Mouse (Mus musculus): ENCODE results near the gene Lypd8.
"Not testable (repeated sequence)": the region's sequence is repeated elsewhere in the genome, so short reads cannot be mapped to it uniquely, and the experiment has no call there.

Gene Lypd8

DNA sequence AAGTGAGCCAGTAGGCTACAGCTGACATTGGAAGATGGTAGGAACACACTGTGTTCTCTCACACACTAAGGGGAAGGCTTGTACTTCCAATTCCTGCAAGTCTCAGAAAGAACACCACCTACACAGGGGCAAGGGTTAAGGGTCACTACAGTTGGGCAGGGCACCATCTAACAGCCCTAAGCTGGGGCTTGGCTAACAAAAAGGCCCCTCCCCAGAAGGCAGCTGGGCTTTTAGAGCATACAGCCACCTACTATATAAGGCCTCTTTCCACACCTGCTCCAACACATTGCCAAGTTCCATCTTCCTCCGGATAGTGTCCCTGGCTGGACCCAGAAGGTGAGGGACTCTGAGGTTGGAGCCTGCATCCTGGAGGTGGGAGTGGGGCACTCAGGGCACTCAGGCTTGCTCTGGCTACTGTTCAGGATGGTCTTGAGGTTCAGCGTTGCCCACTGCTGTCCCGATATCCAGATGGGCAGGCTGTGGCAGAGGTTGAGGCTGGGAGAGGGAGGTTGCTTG is at the start of gene Lypd8:
Gene Lypd8 (plus strand): TSS at position 281 of the 516 bp plus-strand sequence.
- no peak for DNase-seq

DNA sequence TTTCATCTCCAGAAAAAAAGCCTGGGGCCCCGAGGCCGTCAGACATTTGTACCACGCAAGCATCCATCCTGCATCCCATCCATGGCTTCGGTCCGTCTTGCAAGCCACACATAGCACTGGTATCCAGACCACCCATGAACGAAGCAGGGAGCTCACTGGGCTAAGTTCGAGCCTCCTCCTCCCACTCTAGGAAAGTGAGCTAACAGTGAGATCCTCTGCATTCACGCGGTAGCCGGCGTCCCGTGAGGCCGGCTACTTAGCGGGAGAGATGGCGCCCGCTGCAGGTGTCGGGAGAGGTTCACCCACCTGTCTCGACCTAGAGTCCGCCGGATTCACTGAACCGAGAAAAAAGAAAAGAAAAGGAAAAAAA is 49.0 kb upstream of the Lypd8 start:
- DNase-seq = no peak

DNA sequence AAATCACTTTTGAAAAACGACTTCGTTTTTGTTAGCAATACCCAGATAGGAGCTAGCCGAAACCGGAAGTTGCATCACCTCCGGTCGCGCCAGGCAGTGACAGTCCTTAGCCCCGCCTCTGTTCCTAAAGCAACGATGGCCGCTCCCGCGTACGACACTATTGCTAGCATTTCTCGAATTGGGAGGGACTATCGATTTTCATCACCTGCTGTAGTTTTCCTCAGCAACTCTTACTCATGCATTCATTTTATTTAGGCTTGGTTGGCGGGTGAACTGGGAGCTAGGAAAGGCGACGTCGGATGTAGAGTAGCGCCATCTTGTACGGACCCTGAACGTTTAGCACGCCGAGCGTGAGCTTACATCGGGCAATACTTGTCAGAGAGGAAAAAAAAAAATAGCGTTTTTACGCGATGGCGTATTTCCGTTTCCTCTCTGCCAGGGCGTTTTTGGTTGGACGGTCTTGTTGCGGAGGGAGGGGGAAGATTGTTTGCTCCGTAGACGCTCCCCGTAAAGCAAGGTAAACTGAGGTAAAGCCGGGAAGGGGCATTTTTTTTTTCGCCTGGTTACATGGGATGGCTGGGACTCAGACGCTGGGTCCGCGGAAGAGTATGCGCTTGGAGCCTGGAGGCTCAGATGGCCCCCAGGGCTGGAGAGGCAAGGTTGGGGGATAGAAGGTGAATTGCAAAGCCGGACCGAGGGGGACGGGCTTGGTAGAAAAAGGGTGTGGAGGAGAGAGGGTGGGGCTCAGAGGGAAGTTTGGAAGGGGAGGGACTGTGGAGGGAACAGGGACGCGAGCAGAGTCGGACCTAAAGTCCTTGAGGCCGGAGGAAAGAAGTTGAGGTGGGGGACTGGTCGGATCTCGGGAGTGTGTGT is 48.3 kb upstream of the Lypd8 start, which contains the start of the genes Zfp672 and Sh3bp5l:
Gene Zfp672 (minus strand): TSS at position 64 of the 873 bp plus-strand sequence.
Gene Sh3bp5l (plus strand): TSS at position 449 of the 873 bp plus-strand sequence.
- DNase-seq = peak; percentile 93

DNA sequence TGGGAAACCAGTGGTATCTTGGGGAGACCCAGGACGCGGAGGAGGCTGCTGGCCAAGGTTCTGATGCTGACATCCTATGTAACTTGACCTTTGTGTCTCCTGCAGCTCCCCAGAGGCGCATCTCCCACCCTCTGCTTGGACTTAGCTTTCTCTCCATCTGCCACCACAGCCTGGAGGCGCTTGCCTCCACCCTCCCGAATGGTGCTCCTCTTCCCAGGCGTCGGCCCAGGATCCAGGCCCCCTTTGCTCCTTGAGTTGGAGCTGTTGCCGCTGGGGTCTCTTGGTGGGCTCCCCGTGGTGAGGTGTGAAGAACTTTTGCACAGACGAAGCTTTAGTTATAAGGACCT is 47.7 kb upstream of the Lypd8 start:
- DNase-seq = no peak

DNA sequence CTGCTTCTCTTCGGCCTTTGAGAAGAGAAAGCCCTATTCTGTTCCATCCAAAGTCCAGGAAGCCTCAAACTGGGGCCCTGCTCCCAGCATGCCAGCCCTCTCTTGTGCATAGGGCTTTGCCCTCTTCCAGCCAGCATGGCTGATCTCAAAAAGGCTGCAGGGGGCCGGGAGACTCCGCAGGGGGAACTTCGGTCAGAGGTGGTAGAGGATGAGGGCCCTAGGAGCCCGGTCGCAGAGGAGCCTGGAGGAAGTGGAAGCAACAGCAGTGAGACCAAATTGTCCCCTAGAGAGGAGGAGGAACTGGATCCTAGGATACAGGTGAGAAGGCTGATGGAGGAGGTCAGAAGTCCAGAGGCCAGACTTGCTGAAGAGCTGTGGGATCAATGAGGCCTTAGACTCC is 47.3 kb upstream of the Lypd8 start:
- no peak for DNase-seq

DNA sequence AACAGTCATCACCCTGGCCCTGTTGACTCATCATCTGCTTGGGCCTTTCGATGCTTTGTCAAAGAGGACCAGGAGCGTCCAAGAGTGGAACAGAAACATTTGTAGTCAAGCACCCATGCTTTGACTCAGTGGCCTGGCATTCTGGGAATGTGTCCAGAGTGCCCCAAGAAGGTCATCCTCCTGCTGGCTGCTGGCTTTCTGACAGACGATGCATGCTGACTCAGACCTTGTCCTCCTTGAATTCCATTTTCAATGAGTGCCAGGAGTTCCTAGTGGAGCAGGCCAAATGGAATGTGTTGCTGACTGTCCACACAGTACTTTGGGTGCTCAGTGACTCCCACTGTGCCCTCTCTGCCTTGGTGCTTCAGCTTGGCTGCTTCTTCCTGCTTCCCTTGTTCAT is 44.1 kb upstream of the Lypd8 start:
- peak; percentile 75 for DNase-seq

DNA sequence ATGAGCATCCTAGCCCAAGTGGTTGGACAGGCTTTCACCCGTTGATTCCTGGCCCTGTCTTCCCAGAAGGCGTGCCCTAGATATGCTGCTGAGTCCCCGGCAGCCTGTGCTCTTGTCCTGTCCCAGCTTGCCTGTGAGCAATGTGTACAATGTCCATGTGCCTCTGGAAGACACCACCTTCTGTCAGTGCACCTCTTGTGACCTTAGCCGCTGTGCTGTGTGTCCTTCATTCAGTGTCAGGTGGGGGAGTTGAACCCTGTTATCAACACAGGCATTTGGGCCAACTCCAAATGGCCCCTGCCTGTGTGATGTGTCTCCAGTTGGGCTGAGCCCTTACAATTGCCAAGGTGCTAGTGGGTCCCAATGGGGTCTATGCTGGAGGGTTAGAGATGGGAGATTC is 32.1 kb upstream of the Lypd8 start:
- DNase-seq = no peak

DNA sequence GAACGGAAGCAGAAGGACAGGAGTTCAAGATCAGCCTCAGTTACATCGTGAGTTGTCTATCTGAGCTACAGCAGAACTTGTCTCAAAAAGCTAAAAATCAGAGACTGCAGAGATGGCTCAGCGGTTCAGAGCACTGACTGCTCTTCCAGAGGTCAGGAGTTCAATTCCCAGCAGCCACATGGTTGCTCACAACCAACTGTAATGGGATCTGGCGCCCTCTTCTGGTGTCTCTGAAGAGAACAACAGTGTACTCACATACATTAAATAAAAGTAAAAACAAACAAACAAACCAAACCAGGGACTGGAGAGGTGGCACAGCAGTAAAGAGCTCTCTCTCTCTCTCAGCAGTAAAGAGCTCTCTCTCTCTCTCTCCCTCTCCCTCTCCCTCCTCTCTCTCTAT is 28.2 kb upstream of the Lypd8 start:
- DNase-seq = no peak

DNA sequence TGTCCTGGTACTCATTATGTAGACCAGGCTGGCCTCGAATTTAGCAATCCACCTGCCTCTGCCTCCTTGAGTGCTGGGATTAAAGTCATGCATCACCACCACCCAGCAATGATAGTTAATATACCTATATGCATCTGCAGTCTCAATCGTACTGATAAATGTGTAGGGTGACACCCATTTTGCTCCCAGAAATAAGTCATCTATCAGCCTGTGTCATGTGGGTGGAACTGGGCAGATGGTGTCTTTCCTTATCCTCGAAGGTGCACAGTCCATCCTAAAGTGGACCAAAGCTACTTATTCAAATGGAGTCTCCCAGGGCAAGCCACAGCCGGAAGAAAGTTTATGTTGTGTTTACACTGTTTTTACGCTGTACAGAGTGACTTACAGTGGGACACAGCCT is 27.7 kb upstream of the Lypd8 start:
- no peak for DNase-seq

DNA sequence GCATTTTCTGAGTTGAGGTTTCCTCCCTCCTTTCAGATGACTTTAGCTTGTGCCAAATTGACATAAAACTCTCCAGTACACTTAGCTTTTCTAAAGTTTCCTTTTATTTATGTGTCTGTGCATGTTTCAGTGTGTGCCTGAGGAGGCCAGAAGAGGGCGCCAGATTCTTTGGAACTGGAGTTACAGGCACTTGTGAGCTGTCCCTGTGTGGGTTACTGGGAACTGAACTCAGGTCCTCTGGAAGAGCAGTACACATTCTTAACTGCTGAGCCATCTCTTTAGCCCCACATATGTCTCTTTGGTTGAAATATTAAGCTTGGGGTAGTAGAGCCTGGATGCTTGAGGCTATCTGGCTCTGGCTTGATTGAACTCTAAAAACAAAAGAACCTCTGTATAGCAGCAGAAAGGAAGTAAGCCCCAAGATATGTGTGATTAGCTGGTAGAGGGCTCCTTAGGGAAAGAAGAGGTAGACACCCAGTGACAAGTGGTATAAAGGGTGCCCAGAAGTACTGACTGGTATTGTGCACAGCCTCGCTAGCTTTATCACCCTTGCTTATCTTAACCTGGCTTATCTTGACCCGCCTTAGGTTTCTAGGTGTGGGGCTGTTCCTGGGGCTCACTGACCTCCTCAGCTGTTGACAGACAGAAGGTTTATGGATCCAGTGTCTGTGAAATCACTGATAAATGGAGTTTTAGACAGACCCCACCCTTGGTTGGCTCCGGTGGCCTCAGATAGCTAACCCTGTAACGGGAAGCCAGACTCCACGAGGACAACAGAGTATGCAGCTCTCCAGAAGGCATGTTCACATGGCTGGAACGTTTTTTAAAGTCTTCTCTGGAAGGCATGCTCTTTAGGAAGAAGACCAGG is 25.9 kb upstream of the Lypd8 start:
- no peak for DNase-seq

DNA sequence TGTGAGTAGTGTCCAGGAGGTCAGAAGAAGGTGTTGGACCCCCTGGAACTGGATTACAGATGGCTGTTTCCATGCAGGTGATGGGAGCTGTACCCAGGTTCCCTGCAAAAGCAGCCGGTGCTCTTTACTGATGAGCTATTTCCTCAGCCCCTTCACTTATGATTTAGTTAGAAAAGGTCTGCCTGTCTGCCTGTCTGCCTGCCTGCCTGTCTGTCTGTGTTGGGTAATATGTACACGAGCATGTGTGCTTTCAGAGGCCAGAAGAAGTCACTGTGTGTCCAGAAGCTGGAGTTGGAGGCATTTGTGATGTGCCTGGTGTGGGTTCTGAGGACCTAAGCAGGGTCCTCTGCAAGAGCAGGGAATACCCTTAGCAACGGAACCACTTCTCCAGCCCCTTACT is 25.1 kb upstream of the Lypd8 start:
- DNase-seq = no peak

DNA sequence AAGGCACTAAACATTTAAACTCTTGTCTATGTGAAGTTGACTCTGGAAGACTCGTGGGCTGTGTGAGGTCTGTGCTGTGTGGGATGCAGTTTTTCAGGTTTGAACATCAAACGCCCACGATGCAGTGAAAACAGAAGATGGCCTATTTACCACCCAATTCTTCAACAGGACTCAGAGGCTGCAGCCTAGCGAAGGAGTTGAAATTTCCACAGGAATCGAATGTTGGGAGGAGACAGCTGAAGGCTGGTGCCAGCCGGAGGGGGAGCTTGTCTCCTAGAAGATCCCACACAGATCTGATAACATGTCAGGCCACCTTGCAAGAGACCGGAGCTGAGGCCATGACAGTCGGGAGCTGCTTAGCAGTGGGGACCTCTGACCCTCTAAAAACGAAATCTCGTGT is 24.4 kb upstream of the Lypd8 start:
- no peak for DNase-seq

DNA sequence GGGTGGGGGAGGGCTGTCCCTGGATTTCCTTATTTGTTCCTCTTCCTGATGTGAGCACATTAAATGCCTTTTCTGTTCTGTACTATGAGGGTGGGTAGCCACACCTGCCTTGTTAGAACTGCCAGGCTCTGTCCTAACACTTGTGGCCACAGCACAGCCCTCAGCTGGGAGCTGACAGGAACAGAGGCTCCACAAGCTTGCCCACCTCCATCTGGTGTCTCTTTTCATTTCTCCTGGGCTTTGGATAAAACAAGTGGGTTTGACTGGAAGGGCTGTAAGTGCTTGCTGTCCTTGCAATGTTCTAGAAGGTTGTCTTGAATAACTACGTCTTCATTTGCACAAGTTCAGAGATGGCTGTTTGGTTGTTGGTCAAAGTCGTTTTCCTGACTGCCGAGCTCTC is 23.9 kb upstream of the Lypd8 start:
- DNase-seq = no peak

DNA sequence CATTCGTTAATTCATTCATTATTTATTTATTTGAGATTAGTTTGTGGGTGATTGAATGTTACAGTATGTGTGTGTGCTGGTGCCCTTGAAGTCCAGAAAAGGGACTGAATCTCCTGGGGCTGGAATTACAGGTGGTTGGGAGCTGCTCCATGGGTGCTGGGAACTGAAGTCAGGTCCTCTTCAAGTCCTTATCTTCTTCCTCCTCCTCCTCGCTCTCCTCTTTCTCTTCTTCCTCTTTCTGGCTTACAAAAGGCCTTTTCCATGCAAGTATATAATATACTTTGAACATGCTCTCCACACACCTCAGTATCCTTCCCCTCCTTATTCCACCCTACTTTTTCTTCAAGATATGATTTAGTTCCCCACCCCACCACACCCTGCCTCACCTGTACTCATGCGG is 21.8 kb upstream of the Lypd8 start:
- no peak for DNase-seq

DNA sequence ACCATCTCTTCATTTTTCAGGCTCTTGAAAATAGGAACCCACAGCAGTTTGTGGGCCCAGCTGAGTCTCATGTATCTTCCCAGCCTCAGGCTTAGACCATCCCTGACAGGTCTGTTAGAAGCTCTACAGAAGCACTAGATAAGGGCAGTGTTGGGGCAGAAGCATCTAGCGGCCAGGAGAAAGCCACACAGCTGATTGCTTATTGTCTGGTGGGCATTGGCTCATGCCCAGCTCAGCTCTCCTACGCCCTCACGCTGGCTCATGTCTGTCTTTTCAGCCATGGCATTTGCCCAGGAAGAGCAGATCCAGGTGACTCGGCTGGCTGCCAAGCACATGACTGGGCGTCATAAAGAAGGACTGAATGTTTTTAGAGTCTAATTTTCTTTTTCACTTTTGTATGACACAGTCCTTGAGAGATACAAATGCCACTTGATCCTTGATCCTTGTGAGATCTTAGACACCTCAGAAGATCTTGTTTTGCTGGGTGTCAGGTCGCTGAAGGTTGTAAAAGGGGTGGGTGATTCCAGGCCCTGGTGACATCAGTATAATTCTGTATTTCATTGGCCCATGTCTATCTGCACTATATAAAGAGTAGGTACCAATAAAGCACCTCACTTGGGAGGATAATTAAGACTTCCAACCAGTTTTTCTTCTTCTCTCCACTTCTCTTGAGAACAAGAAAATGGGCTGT is 20.9 kb upstream of the Lypd8 start:
- DNase-seq = peak; percentile 19

DNA sequence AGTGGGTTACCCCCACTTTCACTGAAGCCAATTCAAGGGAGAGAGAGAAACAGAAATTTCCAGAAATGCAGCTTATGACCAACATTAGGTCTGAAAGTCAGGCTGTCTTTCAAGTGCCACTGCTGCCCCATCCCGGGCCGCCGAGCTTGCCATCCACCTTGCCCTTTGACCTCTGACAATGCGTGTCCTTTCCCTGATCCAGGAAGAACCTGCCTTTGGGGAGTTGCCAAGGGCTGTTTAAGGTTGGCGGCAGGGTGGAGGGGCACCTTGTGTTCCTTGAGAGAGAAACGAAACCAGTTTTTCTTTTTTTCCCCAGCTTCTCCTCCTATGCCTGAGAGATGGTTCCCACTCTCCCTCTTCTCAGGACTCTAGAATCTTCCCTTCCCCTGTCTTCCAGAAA is 16.3 kb upstream of the Lypd8 start:
- DNase-seq = not testable (repeated sequence)

DNA sequence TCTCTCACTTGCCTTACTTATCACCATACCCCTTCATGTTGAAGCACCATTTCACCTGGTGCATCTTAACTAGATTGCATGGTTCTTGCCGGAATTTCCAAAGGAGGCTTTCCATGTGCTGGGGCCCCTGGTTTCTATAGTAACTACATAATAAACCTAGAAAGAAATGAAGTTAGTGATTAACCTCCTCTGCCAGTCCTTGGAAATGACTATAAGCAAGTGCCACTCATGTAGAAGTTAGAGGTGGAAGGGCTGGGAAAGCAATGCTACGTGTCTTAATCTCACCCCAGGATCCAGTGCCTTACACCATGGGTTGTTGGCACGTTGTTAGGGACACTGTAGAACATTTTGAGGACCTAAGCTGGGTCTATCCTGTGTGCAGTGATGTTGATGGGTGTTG is 14.4 kb upstream of the Lypd8 start:
- no peak for DNase-seq

DNA sequence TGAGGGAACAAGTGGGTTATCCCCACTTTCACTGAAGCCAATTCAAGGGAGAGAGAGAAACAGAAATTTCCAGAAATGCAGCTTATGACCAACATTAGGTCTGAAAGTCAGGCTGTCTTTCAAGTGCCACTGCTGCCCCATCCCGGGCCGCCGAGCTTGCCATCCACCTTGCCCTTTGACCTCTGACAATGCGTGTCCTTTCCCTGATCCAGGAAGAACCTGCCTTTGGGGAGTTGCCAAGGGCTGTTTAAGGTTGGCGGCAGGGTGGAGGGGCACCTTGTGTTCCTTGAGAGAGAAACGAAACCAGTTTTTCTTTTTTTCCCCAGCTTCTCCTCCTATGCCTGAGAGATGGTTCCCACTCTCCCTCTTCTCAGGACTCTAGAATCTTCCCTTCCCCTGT is 12.7 kb upstream of the Lypd8 start:
- DNase-seq = not testable (repeated sequence)

DNA sequence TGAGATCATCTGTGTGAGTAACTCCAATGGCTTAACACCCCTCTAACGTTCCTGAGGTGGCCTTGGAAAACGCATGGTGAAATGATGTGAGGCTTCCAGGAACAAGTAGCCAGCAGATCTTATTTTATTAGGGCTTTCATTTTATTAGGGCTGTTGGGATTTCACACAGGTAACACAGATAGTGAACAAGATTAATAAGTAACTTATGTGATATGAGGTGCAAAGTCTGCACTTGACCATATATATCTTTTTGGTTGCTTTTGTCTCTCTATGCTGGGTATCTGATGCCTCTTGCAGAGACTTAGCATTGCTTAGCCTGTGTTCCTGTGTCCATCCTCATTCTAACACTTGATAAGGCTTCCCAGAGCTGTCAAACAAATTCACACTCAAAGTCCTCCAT is 1.6 kb upstream of the Lypd8 start:
- no peak for DNase-seq

DNA sequence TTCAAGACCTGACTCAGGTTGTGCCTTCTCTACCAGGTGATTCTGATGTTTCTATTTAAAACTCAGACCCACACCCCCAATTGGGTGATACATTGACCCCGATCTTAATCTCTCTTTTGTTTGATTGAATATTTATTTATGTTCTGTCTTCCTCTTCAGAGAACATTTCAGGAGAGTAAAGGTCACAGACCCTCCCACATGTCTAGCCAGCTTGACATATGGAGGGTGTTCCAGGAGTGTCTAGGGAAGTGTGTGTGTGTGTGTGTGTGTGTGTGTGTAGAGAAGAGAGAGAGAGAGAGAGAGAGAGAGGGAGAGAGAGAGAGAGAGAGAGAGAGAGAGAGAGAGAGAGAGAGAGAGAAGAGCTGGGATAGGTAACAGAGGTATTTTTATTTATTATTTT is 1.2 kb upstream of the Lypd8 start:
- DNase-seq = no peak

DNA sequence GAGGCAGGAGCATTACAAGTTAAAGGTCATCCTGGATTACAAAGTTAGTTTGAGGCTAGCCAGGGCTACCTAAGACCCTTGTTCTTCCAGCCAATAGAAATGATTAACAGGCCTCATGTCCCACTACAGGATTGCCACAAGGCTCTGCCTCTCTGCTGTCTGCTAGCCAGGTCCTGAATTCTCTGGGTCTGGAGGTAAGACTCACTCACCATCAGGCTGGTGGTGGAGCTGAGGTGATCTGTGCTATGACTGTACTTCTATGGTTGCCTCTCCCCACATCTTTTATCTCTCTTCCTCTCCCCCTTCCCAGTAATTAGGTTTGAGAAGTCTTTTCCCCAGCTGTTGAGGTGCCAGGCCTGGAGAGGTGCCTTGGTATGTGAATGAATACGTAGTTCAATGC is 673 bp downstream of the Lypd8 start:
- DNase-seq = no peak

DNA sequence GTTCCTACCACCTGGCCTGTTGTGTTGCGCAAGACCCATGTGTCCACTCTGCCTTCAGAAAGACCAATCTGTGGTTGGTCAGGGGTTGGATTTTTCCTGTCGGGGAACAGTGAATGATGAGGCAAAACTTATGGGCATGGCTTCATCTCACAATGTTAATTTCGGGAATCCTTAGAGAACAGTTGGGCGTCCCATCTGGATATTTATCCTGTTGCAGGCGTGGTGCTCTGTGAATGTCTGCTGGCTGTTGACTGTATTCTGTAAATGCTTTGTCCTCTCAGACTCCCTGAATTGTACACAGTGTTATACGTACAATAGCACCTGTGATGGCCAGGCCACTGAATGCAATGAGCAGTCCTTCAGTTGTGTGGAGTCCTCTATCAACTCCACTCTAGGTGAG is 3.6 kb downstream of the Lypd8 start:
- DNase-seq = no peak

DNA sequence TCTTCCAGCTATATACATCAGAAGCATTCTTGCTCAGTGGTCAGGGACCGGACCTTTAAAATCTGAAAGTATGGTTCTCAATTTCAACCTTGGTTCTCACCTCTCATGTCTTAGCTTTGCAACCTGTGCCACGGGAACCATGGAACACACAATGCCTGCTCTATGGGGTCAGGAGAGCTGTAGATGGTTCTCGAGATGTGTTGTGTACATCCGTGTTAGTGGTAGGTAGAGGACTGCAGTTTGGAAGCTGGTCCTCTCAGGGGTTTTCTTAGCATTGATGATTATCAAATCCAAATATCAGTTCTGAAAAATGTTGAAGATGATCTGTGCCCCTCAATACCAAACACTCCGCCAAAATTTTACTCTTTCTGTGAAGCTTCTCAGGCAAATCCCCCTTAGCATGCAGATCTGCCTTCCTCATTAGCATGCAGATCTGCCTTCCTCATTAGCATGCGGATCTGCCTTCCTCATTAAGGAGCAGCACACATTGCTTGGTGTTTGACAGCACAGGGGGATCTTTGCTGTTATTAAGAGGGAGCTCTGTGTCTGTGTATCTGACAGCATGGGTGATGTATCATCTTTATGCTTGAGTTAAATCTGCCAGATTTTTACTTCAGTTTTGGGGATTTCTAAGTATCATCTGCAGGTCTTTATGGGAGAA is 21.3 kb downstream of the Lypd8 start:
- no peak for DNase-seq
